ENCODE assay signal across 34 mouse cellular contexts in genomic region chr16:77948785-77949184, GRCm38 (mm10).
"Had no signal": no experiment of that assay in that cellular context is flagged by ENCODE, and none has a peak within 500 bp of the region (broad histone marks: within the 10 kb centered on the region; RNA-seq: fewer than 3 reads in every experiment).

No protein-coding gene starts in this region.

- H3K4me2 ChIP-seq: heart, embryonic 11.5 days; heart, embryonic 12.5 days; heart, embryonic 13.5 days; heart, embryonic 15.5 days; hindbrain, embryonic 12.5 days; hindbrain, embryonic 13.5 days; hindbrain, embryonic 14.5 days; hindbrain, embryonic 15.5 days; kidney, embryonic 15.5 days had no signal

- H3K9me3 ChIP-seq: heart, embryonic 10.5 days; heart, embryonic 12.5 days; heart, embryonic 15.5 days; hindbrain, embryonic 10.5 days; hindbrain, embryonic 12.5 days; hindbrain, embryonic 15.5 days; kidney, embryonic 15.5 days had no signal

- DNase-seq: heart, postnatal 10 days; heart, postnatal 14 days; heart, postnatal 36 days; heart, postnatal 4 days; kidney, adult 11 months; kidney, adult 18-20 months; kidney, adult 2 months; kidney, adult 8-10 months; kidney, adult 9 months; kidney, postnatal 10 days; kidney, postnatal 14 days; kidney, postnatal 25 days; kidney, postnatal 36 days; kidney, postnatal 4 days; layer of hippocampus, adult 9-11 months; layer of hippocampus, postnatal 36 days had no signal

- H3K9ac ChIP-seq: heart, embryonic 12.5 days; heart, embryonic 13.5 days; heart, embryonic 15.5 days; hindbrain, embryonic 12.5 days; hindbrain, embryonic 13.5 days; hindbrain, embryonic 14.5 days; hindbrain, embryonic 15.5 days; kidney, embryonic 15.5 days had no signal

- H3K4me1 ChIP-seq: heart, embryonic 10.5 days; heart, embryonic 12.5 days; heart, embryonic 13.5 days; heart, embryonic 15.5 days; hindbrain, embryonic 10.5 days; hindbrain, embryonic 12.5 days; hindbrain, embryonic 13.5 days; hindbrain, embryonic 15.5 days; kidney, embryonic 15.5 days had no signal

- H3K4me3 ChIP-seq: heart, embryonic 10.5 days; heart, embryonic 12.5 days; heart, embryonic 13.5 days; heart, embryonic 15.5 days; hindbrain, embryonic 10.5 days; hindbrain, embryonic 12.5 days; hindbrain, embryonic 13.5 days; hindbrain, embryonic 15.5 days; kidney, embryonic 15.5 days; layer of hippocampus, adult 2 months; left cerebral cortex, adult 2 months had no signal

- H3K27ac ChIP-seq: heart, embryonic 10.5 days; heart, embryonic 13.5 days; heart, embryonic 15.5 days; hindbrain, embryonic 10.5 days; hindbrain, embryonic 12.5 days; hindbrain, embryonic 13.5 days; hindbrain, embryonic 14.5 days; hindbrain, embryonic 15.5 days; hindbrain, postnatal 0 days; kidney, embryonic 15.5 days; kidney, postnatal 0 days; layer of hippocampus, adult 2 months; left cerebral cortex, adult 2 months had no signal

- ATAC-seq: hindbrain, embryonic 16.5 days; hindbrain, postnatal 0 days; inflammation-experienced regulatory T-cells, adult 6 months; intestine, embryonic 16.5 days had no signal

- H3K27me3 ChIP-seq: heart, embryonic 12.5 days; heart, embryonic 13.5 days; heart, embryonic 15.5 days; hindbrain, embryonic 12.5 days; hindbrain, embryonic 13.5 days; hindbrain, embryonic 15.5 days; kidney, embryonic 15.5 days had no signal

- H3K36me3 ChIP-seq: heart, embryonic 10.5 days; heart, embryonic 12.5 days; heart, embryonic 13.5 days; heart, embryonic 15.5 days; hindbrain, embryonic 10.5 days; hindbrain, embryonic 12.5 days; hindbrain, embryonic 13.5 days; hindbrain, embryonic 15.5 days; kidney, embryonic 15.5 days had no signal
